Mouse (Mus musculus): ENCODE measurements at regions not wholly inside any gene's neighbourhood (a gene's known extent, or its start where the extent isn't known, plus 50 kb on each side); places are given as distances from the start of the nearest gene placed in this dataset.

- no peak for DNase-seq
- 72% methylated on average over 2 of the region's 2 CpGs for WGBS
- no peak for TF ChIP-seq POLR2A (IDR thresholded peaks at IDR 0.05; ENCODE audit: borderline replicate concordance, extremely low read depth, low read depth, low read length)
- Histone ChIP-seq H3K4me1 (ENCODE audit: control insufficient read depth, insufficient read depth, low read length) (peaks cover 3% of the 10 kb centered on the region; the same call in 1 of the 2 replicates), H3K4me3 (replicated peaks; ENCODE audit: extremely low read depth, low read depth, low read length) (no peak overlapping the region)
Measured at GRCm38 (mm10) chr13:83742102-83742501, 238.3 kb downstream of the Mef2c start.

GRCm38 (mm10) chr13:83742546-83742945, 238.7 kb downstream of the Mef2c start:
- H3K4me3 ChIP-seq (replicated peaks; ENCODE audit: extremely low read depth, low read depth, low read length) = no peak overlapping the region
- WGBS = 72% methylated on average over 3 of the region's 3 CpGs
- no peak for TF ChIP-seq POLR2A (IDR thresholded peaks at IDR 0.05; ENCODE audit: borderline replicate concordance, extremely low read depth, low read depth, low read length)
- TF ChIP-seq CTCF (IDR thresholded peaks at IDR 0.05; ENCODE audit: insufficient read depth, low read length) = no peak
- DNase-seq = no peak
- peaks cover 3% of the 10 kb centered on the region; the same call in 1 of the 2 replicates for H3K4me1 ChIP-seq (ENCODE audit: control insufficient read depth, insufficient read depth, low read length)

GRCm38 (mm10) chr13:83743381-83743780, 239.5 kb downstream of the Mef2c start:
- Histone ChIP-seq H3K4me3 (replicated peaks; ENCODE audit: extremely low read depth, low read depth, low read length) (no peak overlapping the region), H3K4me1 (ENCODE audit: control insufficient read depth, insufficient read depth, low read length) (peaks cover 3% of the 10 kb centered on the region; the same call in 1 of the 2 replicates)
- no peak for DNase-seq
- WGBS = 80% methylated on average over 2 of the region's 2 CpGs
- TF ChIP-seq CTCF (IDR thresholded peaks at IDR 0.05; ENCODE audit: insufficient read depth, low read length) = no peak
- no peak for TF ChIP-seq POLR2A (IDR thresholded peaks at IDR 0.05; ENCODE audit: borderline replicate concordance, extremely low read depth, low read depth, low read length)

GRCm38 (mm10) chr13:83744110-83744752, 240.4 kb downstream of the Mef2c start:
- Histone ChIP-seq H3K4me3 (replicated peaks; ENCODE audit: extremely low read depth, low read depth, low read length) (no peak overlapping the region), H3K4me1 (ENCODE audit: control insufficient read depth, insufficient read depth, low read length) (no peaks in the 10 kb centered on the region)
- no peak for DNase-seq
- TF ChIP-seq POLR2A (IDR thresholded peaks at IDR 0.05; ENCODE audit: borderline replicate concordance, extremely low read depth, low read depth, low read length) = no peak
- WGBS = 39% methylated on average over 8 of the region's 8 CpGs

GRCm38 (mm10) chr13:83744981-83745555, 241.2 kb downstream of the Mef2c start:
- Histone ChIP-seq H3K4me1 (ENCODE audit: control insufficient read depth, insufficient read depth, low read length) (no peaks in the 10 kb centered on the region), H3K4me3 (replicated peaks; ENCODE audit: extremely low read depth, low read depth, low read length) (no peak overlapping the region)
- no peak for DNase-seq
- under 1% methylated on average over 38 of the region's 38 CpGs for WGBS
- TF ChIP-seq POLR2A (IDR thresholded peaks at IDR 0.05; ENCODE audit: borderline replicate concordance, extremely low read depth, low read depth, low read length) = no peak
- no peak for TF ChIP-seq CTCF (IDR thresholded peaks at IDR 0.05; ENCODE audit: insufficient read depth, low read length)

GRCm38 (mm10) chr13:83745961-83746360, 242.1 kb downstream of the Mef2c start:
- no peak for TF ChIP-seq CTCF (IDR thresholded peaks at IDR 0.05; ENCODE audit: insufficient read depth, low read length)
- no peak for DNase-seq
- 80% methylated on average over 5 of the region's 5 CpGs for WGBS
- Histone ChIP-seq H3K4me3 (replicated peaks; ENCODE audit: extremely low read depth, low read depth, low read length) (no peak overlapping the region), H3K4me1 (ENCODE audit: control insufficient read depth, insufficient read depth, low read length) (no peaks in the 10 kb centered on the region)

- no peak for TF ChIP-seq POLR2A (IDR thresholded peaks at IDR 0.05; ENCODE audit: borderline replicate concordance, extremely low read depth, low read depth, low read length)
- no peak for TF ChIP-seq CTCF (IDR thresholded peaks at IDR 0.05; ENCODE audit: insufficient read depth, low read length)
- H3K4me1 ChIP-seq (ENCODE audit: control insufficient read depth, insufficient read depth, low read length) = no peaks in the 10 kb centered on the region
- DNase-seq = no peak
- no peak overlapping the region for H3K4me3 ChIP-seq (replicated peaks; ENCODE audit: extremely low read depth, low read depth, low read length)
- 57% methylated on average over 3 of the region's 3 CpGs for WGBS
Measured at GRCm38 (mm10) chr13:83747671-83748070, 243.8 kb downstream of the Mef2c start.

GRCm38 (mm10) chr13:83749376-83750150, 245.7 kb downstream of the Mef2c start:
- 76% methylated on average over 8 of the region's 8 CpGs for WGBS
- no peak overlapping the region for H3K4me3 ChIP-seq (replicated peaks; ENCODE audit: extremely low read depth, low read depth, low read length)
- no peak for TF ChIP-seq POLR2A (IDR thresholded peaks at IDR 0.05; ENCODE audit: borderline replicate concordance, extremely low read depth, low read depth, low read length)
- TF ChIP-seq CTCF (IDR thresholded peaks at IDR 0.05; ENCODE audit: insufficient read depth, low read length) = no peak

GRCm38 (mm10) chr13:83750437-83750836, 246.6 kb downstream of the Mef2c start:
- TF ChIP-seq POLR2A (IDR thresholded peaks at IDR 0.05; ENCODE audit: borderline replicate concordance, extremely low read depth, low read depth, low read length) (no peak), CTCF (IDR thresholded peaks at IDR 0.05; ENCODE audit: insufficient read depth, low read length) (no peak)
- 55% methylated on average over 4 of the region's 4 CpGs for WGBS
- no peak for DNase-seq
- H3K4me3 ChIP-seq (replicated peaks; ENCODE audit: extremely low read depth, low read depth, low read length) = no peak overlapping the region
- no peaks in the 10 kb centered on the region for H3K4me1 ChIP-seq (ENCODE audit: control insufficient read depth, insufficient read depth, low read length)

More at GRCm38 (mm10) chr13:83749376-83750150, 245.7 kb downstream of the Mef2c start:
- H3K4me1 ChIP-seq (ENCODE audit: control insufficient read depth, insufficient read depth, low read length) = no peaks in the 10 kb centered on the region
- DNase-seq = no peak
